21 mouse cellular contexts compared by ENCODE assay signal in the genomic region with DNA sequence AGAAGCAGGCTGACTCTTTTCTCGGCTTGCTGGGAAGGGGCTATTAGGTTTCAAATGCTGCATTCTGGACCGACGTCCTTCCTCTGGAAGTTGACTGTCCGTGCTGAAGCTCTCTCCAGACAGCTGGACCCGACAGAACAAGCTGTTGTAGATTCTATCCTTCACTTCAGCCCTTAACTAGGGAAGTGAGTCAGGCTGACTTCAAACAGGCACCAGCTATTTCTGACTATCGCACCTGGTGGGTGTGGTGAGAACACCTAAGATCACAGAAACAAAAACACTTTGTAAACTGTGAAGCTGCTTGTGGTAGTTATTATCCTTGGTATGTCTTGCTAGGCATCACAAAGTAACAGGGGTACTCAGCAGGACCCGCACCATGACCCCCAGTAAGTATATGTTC. TPM values are rescaled to one million over a fixed set of nuclear protein-coding genes. Genes with fewer than 3 reads are reported as not detected.
A peak's percentile ranks its signal among the peaks of the same experiment; 100 is the strongest.
DNase-seq lines count a peak whose midpoint lies in the region; ATAC-seq and TF ChIP-seq lines count a peak whose summit lies in the region.
"Had no signal": no experiment of that assay in that cellular context is flagged by ENCODE, and none has a peak within 500 bp of the region (broad histone marks: within the 10 kb centered on the region; RNA-seq: fewer than 3 reads in every experiment).

No protein-coding gene starts in this region.

- no peaks in the 10 kb centered on the region for H3K36me3 ChIP-seq in thymus, adult 2 months (ENCODE audit: control insufficient read depth, insufficient read depth, low read length)
- H3K36me3 ChIP-seq: embryonic facial prominence, embryonic 10.5 days; heart, embryonic 13.5 days; hindbrain, embryonic 12.5 days had no signal

- peaks cover 15% of the 10 kb centered on the region for H3K4me1 ChIP-seq in thymus, adult 2 months (replicated peaks; ENCODE audit: control insufficient read depth, insufficient read depth, low read length)
- H3K4me1 ChIP-seq: embryonic facial prominence, embryonic 10.5 days; forebrain, embryonic 13.5 days; heart, embryonic 13.5 days; hindbrain, embryonic 12.5 days had no signal

- H3K27ac ChIP-seq in thymus, adult 2 months (ENCODE audit: control insufficient read depth, insufficient read depth, low read length): peak overlapping the region; percentile 71; the same call in 1 of the 2 replicates
- H3K27ac ChIP-seq: embryonic facial prominence, embryonic 10.5 days; forebrain, embryonic 13.5 days; heart, adult 2 months; heart, embryonic 13.5 days; hindbrain, embryonic 12.5 days had no signal

- TF ChIP-seq CTCF in thymus, adult 2 months (IDR thresholded peaks at IDR 0.05; ENCODE audit: borderline replicate concordance, control insufficient read depth, extremely low read depth, insufficient read depth, low read length, poor library complexity): no peak

- 50% methylated on average over 7 of the region's 7 CpGs for WGBS in thymus, adult 2 months

- no peaks in the 10 kb centered on the region for H3K27me3 ChIP-seq in thymus, adult 2 months (ENCODE audit: control insufficient read depth, insufficient read depth, low read length)
- H3K27me3 ChIP-seq: CH12.LX; forebrain, embryonic 13.5 days; heart, embryonic 13.5 days; hindbrain, embryonic 12.5 days; Patski had no signal

- no peak for DNase-seq in frontal cortex, postnatal 25 days (ENCODE audit: low spot score in 2 of 2)
- DNase-seq in thymus, adult 2 months: no peak
- no peak for DNase-seq in thymus, adult 18-20 months
- DNase-seq in brain, adult 2 months (ENCODE audit: low read depth, low spot score): peak; percentile 62
- DNase-seq in thymus, postnatal 4 days: peak; percentile 25
- no peak for DNase-seq in gastrocnemius, adult 18-20 months (ENCODE audit: low spot score)
- DNase-seq: adrenal gland, postnatal 25 days; cerebellum, adult 2 months; forebrain, postnatal 0 days; gastrocnemius, postnatal 10 days; heart, adult 2 months; heart, postnatal 36 days had no signal

- no peak for TF ChIP-seq POLR2A in thymus, adult 2 months (IDR thresholded peaks at IDR 0.05; ENCODE audit: control insufficient read depth, extremely low read depth, insufficient read depth, low read length, poor library complexity)

- H3K4me3 ChIP-seq in thymus, adult 2 months (ENCODE audit: control insufficient read depth, insufficient read depth, low read length): no peak overlapping the region
- H3K4me3 ChIP-seq: embryonic facial prominence, embryonic 10.5 days; forebrain, embryonic 13.5 days; heart, adult 2 months; heart, embryonic 13.5 days; hindbrain, embryonic 12.5 days had no signal

- ATAC-seq in frontal cortex, adult (ENCODE audit: low TSS enrichment): peak; percentile 74; the same call in 1 of the 2 replicates
- ATAC-seq: activated CD4-positive, CD25-positive, alpha-beta regulatory T cell, adult 4 months; forebrain, embryonic 13.5 days; forebrain, postnatal 0 days; hindbrain, embryonic 16.5 days had no signal

RNA-seq across cellular contexts. Expression of gene Abraxas1, which starts 5.8 kb away (rescaled TPM):
- polyA plus RNA-seq in thymus, adult 2 months (2012; rRNA removed): 7.9 and 9.4 TPM in 2 replicates
- 1 to 10 TPM; 4.1 to 4.9 TPM for total RNA-seq in gastrocnemius, adult 18-20 months (2021)

RNA-seq across cellular contexts. Expression of gene Gpat3, which starts 19.0 kb away (rescaled TPM):
- polyA plus RNA-seq in thymus, adult 2 months (2012; rRNA removed): 1.6 and 1.9 TPM in 2 replicates
- 10 to 100 TPM in 1 of 2 experiments, 1 to 10 TPM in 1; 4.8 to 10.3 TPM for total RNA-seq in gastrocnemius, adult 18-20 months (2021)

RNA-seq across cellular contexts. Expression of gene Mrps18c, which starts 28.1 kb away (rescaled TPM):
- 19.4 and 21.0 TPM in 2 replicates for polyA plus RNA-seq in thymus, adult 2 months (2012; rRNA removed)
- 10 to 100 TPM; 69.9 to 71.4 TPM for total RNA-seq in gastrocnemius, adult 18-20 months (2021)

RNA-seq across cellular contexts. Expression of gene Helq, which starts 28.1 kb away (rescaled TPM):
- polyA plus RNA-seq in thymus, adult 2 months (2012; rRNA removed): 13.7 and 15.6 TPM in 2 replicates
- 1 to 10 TPM; 3.5 to 4.5 TPM for total RNA-seq in gastrocnemius, adult 18-20 months (2021)

Comparison
In these comparisons a context has a peak if more than half of its experiments do, and no peak if none do; other contexts are left out.
1. DNase-seq: peak in brain, adult 2 months (single experiment) and thymus, postnatal 4 days (single experiment); none in frontal cortex, postnatal 25 days (0 of 2), thymus, adult 2 months (single experiment), thymus, adult 18-20 months (0 of 2) and gastrocnemius, adult 18-20 months (single experiment).